Mouse (Mus musculus): ENCODE data around the gene Zfp800. TPM values are rescaled to one million over a fixed set of nuclear protein-coding genes. Genes with fewer than 3 reads are reported as not detected.

Gene Zfp800
- polyA plus RNA-seq, 1 experiment: 4.6 TPM

- H3K27me3 ChIP-seq (ENCODE audit: control insufficient read depth, insufficient read depth, low read length): no peaks in the 10 kb centered on the region
- H3K4me1 ChIP-seq (ENCODE audit: control insufficient read depth, insufficient read depth, insufficient read length): no peaks in the 10 kb centered on the region
- no peak overlapping the region for H3K4me3 ChIP-seq (ENCODE audit: extremely low read depth, insufficient read depth, insufficient read length)
- 83% methylated on average over 6 of the region's 6 CpGs for WGBS
- TF ChIP-seq POLR2A (IDR thresholded peaks at IDR 0.05; ENCODE audit: low read depth, low read length) (no peak), CTCF (IDR thresholded peaks at IDR 0.05; ENCODE audit: extremely low read depth, insufficient read depth, insufficient read length, insufficient replicate concordance) (no peak)
- DNase-seq (ENCODE audit: low read depth in 1 of 2, low spot score in 2 of 2): no peak
- no peaks in the 10 kb centered on the region for H3K36me3 ChIP-seq (ENCODE audit: control insufficient read depth, insufficient read depth, low read length)
- H3K27ac ChIP-seq (ENCODE audit: insufficient read depth, low read length): no peak overlapping the region
Measured at GRCm38 (mm10) chr6:28369966-28370683, 27.7 kb downstream of the Zfp800 start.

GRCm38 (mm10) chr6:28367575-28367974, 30.2 kb downstream of the Zfp800 start:
- no peaks in the 10 kb centered on the region for H3K4me1 ChIP-seq (ENCODE audit: control insufficient read depth, insufficient read depth, insufficient read length)
- H3K27ac ChIP-seq (ENCODE audit: insufficient read depth, low read length): no peak overlapping the region
- no peak overlapping the region for H3K4me3 ChIP-seq (ENCODE audit: extremely low read depth, insufficient read depth, insufficient read length)
- H3K36me3 ChIP-seq (ENCODE audit: control insufficient read depth, insufficient read depth, low read length): no peaks in the 10 kb centered on the region
- no peak for TF ChIP-seq POLR2A (IDR thresholded peaks at IDR 0.05; ENCODE audit: low read depth, low read length)
- no peak for TF ChIP-seq CTCF (IDR thresholded peaks at IDR 0.05; ENCODE audit: extremely low read depth, insufficient read depth, insufficient read length, insufficient replicate concordance)
- 95% methylated on average over 9 of the region's 9 CpGs for WGBS
- no peak for DNase-seq (ENCODE audit: low read depth in 1 of 2, low spot score in 2 of 2)
- H3K27me3 ChIP-seq (ENCODE audit: control insufficient read depth, insufficient read depth, low read length): no peaks in the 10 kb centered on the region

- H3K27ac ChIP-seq (ENCODE audit: insufficient read depth, low read length): peak overlapping the region; percentile 43; the same call in 1 of the 2 replicates
- TF ChIP-seq POLR2A (IDR thresholded peaks at IDR 0.05; ENCODE audit: low read depth, low read length) (no peak), CTCF (IDR thresholded peaks at IDR 0.05; ENCODE audit: extremely low read depth, insufficient read depth, insufficient read length, insufficient replicate concordance) (no peak)
- no peaks in the 10 kb centered on the region for H3K36me3 ChIP-seq (ENCODE audit: control insufficient read depth, insufficient read depth, low read length)
- DNase-seq (ENCODE audit: low read depth in 1 of 2, low spot score in 2 of 2): peak in 1 of 2 experiments; percentile 33
- no peaks in the 10 kb centered on the region; the same call in 1 of the 2 replicates for H3K4me1 ChIP-seq (ENCODE audit: control insufficient read depth, insufficient read depth, insufficient read length)
- H3K4me3 ChIP-seq (ENCODE audit: extremely low read depth, insufficient read depth, insufficient read length): no peak overlapping the region
- WGBS: 62% methylated on average over 3 of the region's 3 CpGs
- H3K27me3 ChIP-seq (ENCODE audit: control insufficient read depth, insufficient read depth, low read length): no peaks in the 10 kb centered on the region
Measured at GRCm38 (mm10) chr6:28351066-28351465, 46.7 kb downstream of the Zfp800 start.

GRCm38 (mm10) chr6:28345677-28346076, 52.1 kb downstream of the Zfp800 start:
- H3K4me3 ChIP-seq (ENCODE audit: extremely low read depth, insufficient read depth, insufficient read length): no peak overlapping the region
- no peak overlapping the region for H3K27ac ChIP-seq (ENCODE audit: insufficient read depth, low read length)
- TF ChIP-seq POLR2A (IDR thresholded peaks at IDR 0.05; ENCODE audit: low read depth, low read length) (no peak), CTCF (IDR thresholded peaks at IDR 0.05; ENCODE audit: extremely low read depth, insufficient read depth, insufficient read length, insufficient replicate concordance) (no peak)
- no peaks in the 10 kb centered on the region for H3K36me3 ChIP-seq (ENCODE audit: control insufficient read depth, insufficient read depth, low read length)
- H3K4me1 ChIP-seq (ENCODE audit: control insufficient read depth, insufficient read depth, insufficient read length): no peaks in the 10 kb centered on the region
- DNase-seq (ENCODE audit: low read depth in 1 of 2, low spot score in 2 of 2): no peak
- no peaks in the 10 kb centered on the region for H3K27me3 ChIP-seq (ENCODE audit: control insufficient read depth, insufficient read depth, low read length)

- Histone ChIP-seq H3K4me1 (ENCODE audit: control insufficient read depth, insufficient read depth, insufficient read length) (no peaks in the 10 kb centered on the region), H3K27me3 (ENCODE audit: control insufficient read depth, insufficient read depth, low read length) (no peaks in the 10 kb centered on the region), H3K36me3 (ENCODE audit: control insufficient read depth, insufficient read depth, low read length) (no peaks in the 10 kb centered on the region), H3K4me3 (ENCODE audit: extremely low read depth, insufficient read depth, insufficient read length) (no peak overlapping the region), H3K27ac (ENCODE audit: insufficient read depth, low read length) (no peak overlapping the region)
- no peak for TF ChIP-seq POLR2A (IDR thresholded peaks at IDR 0.05; ENCODE audit: low read depth, low read length)
- TF ChIP-seq CTCF (IDR thresholded peaks at IDR 0.05; ENCODE audit: extremely low read depth, insufficient read depth, insufficient read length, insufficient replicate concordance): no peak
- no peak for DNase-seq (ENCODE audit: low read depth in 1 of 2, low spot score in 2 of 2)
- 76% methylated on average over 7 of the region's 7 CpGs for WGBS
Measured at GRCm38 (mm10) chr6:28345181-28345580, 52.6 kb downstream of the Zfp800 start.

- no peak for DNase-seq (ENCODE audit: low read depth in 1 of 2, low spot score in 2 of 2)
- Histone ChIP-seq H3K4me1 (ENCODE audit: control insufficient read depth, insufficient read depth, insufficient read length) (no peaks in the 10 kb centered on the region), H3K4me3 (ENCODE audit: extremely low read depth, insufficient read depth, insufficient read length) (no peak overlapping the region), H3K27me3 (ENCODE audit: control insufficient read depth, insufficient read depth, low read length) (no peaks in the 10 kb centered on the region), H3K27ac (ENCODE audit: insufficient read depth, low read length) (no peak overlapping the region), H3K36me3 (ENCODE audit: control insufficient read depth, insufficient read depth, low read length) (no peaks in the 10 kb centered on the region)
- WGBS: 63% methylated on average over 5 of the region's 5 CpGs
- no peak for TF ChIP-seq CTCF (IDR thresholded peaks at IDR 0.05; ENCODE audit: extremely low read depth, insufficient read depth, insufficient read length, insufficient replicate concordance)
- TF ChIP-seq POLR2A (IDR thresholded peaks at IDR 0.05; ENCODE audit: low read depth, low read length): no peak
Measured at GRCm38 (mm10) chr6:28342863-28343262, 54.9 kb downstream of the Zfp800 start.

- no peaks in the 10 kb centered on the region for H3K27me3 ChIP-seq (ENCODE audit: control insufficient read depth, insufficient read depth, low read length)
- no peak for TF ChIP-seq CTCF (IDR thresholded peaks at IDR 0.05; ENCODE audit: extremely low read depth, insufficient read depth, insufficient read length, insufficient replicate concordance)
- no peak for TF ChIP-seq POLR2A (IDR thresholded peaks at IDR 0.05; ENCODE audit: low read depth, low read length)
- no peak for DNase-seq (ENCODE audit: low read depth in 1 of 2, low spot score in 2 of 2)
- WGBS: 49% methylated on average over 4 of the region's 4 CpGs
- H3K36me3 ChIP-seq (ENCODE audit: control insufficient read depth, insufficient read depth, low read length): no peaks in the 10 kb centered on the region
- no peak overlapping the region for H3K4me3 ChIP-seq (ENCODE audit: extremely low read depth, insufficient read depth, insufficient read length)
- H3K4me1 ChIP-seq (ENCODE audit: control insufficient read depth, insufficient read depth, insufficient read length): no peaks in the 10 kb centered on the region
- H3K27ac ChIP-seq (ENCODE audit: insufficient read depth, low read length): no peak overlapping the region
Measured at GRCm38 (mm10) chr6:28341174-28341573, 56.6 kb downstream of the Zfp800 start.
